Mouse (Mus musculus) myocyte (in vitro differentiated cells): ENCODE measurements around the gene Epor. TPM values are rescaled to one million over a fixed set of nuclear protein-coding genes. Genes with fewer than 3 reads are reported as not detected.
A peak's percentile ranks its signal among the peaks of the same experiment; 100 is the strongest.

Source experiments
- H3K27me3 ChIP-seq: one replicate; pipeline ENCODE4 v1.6.1; 2011; ENCODE audit not compliant: control insufficient read depth, insufficient read depth, insufficient read length
- H3K36me3 ChIP-seq: one replicate; pipeline ENCODE4 v1.6.1; 2011; ENCODE audit not compliant: control insufficient read depth, insufficient read depth
- H3K4me2 ChIP-seq: one replicate; pipeline ENCODE4 v1.6.1; 2011; ENCODE audit warnings: low read depth, control low read depth
- H3K4me3 ChIP-seq: one replicate; pipeline ENCODE4 v1.5.1; 2011; ENCODE audit warnings: mild to moderate bottlenecking, control low read depth, moderate library complexity
- H3K79me2 ChIP-seq: one replicate; pipeline ENCODE4 v1.6.1; 2011; ENCODE audit not compliant: control insufficient read depth, insufficient read depth
- H3ac ChIP-seq: one replicate; pipeline ENCODE4 v1.6.1; 2011; ENCODE audit not compliant: control insufficient read depth, insufficient read length
- CEBPB ChIP-seq: IDR thresholded peaks from 2 replicates; pipeline ENCODE4 v1.6.1; 2011; ENCODE audit warnings: mild to moderate bottlenecking, moderate library complexity; ENCODE audit not compliant: poor library complexity, insufficient read depth, severe bottlenecking
- E2F4 ChIP-seq: IDR thresholded peaks from one replicate; pipeline ENCODE4 v1.6.1; 2011; ENCODE audit warnings: mild to moderate bottlenecking, control low read depth, moderate library complexity; ENCODE audit not compliant: insufficient read depth
- MAX ChIP-seq: IDR thresholded peaks from one replicate; pipeline ENCODE4 v1.6.1; 2011; ENCODE audit warnings: low read depth, mild to moderate bottlenecking, control low read depth
- MYOD1 ChIP-seq, 3 experiments: IDR thresholded peaks; one replicate each; pipeline ENCODE4 v1.6.1; 2011; ENCODE audit warnings: control low read depth in 2 of 3, low read depth in 2 of 3, mild to moderate bottlenecking in 2 of 3, moderate library complexity in 1 of 3; ENCODE audit not compliant: insufficient read length in 2 of 3, control insufficient read depth in 1 of 3
- MYOG ChIP-seq, 3 experiments: IDR thresholded peaks; one replicate each; pipeline ENCODE4 v1.6.1; 2011; ENCODE audit warnings: control low read depth in 2 of 3, low read depth in 2 of 3, mild to moderate bottlenecking in 2 of 3; ENCODE audit not compliant: insufficient read length in 2 of 3, control insufficient read depth in 1 of 3, insufficient read depth in 1 of 3
- POLR2A ChIP-seq: IDR thresholded peaks from one replicate; pipeline ENCODE4 v1.6.1; 2011; ENCODE audit warnings: low read depth, mild to moderate bottlenecking, control low read depth, moderate library complexity; ENCODE audit not compliant: insufficient read length
- POLR2AphosphoS2 ChIP-seq: IDR thresholded peaks from one replicate; pipeline ENCODE4 v1.6.1; 2011; ENCODE audit warnings: low read depth, control low read depth; ENCODE audit not compliant: insufficient read length
- REST ChIP-seq: IDR thresholded peaks from one replicate; pipeline ENCODE4 v1.6.1; 2011; ENCODE audit warnings: mild to moderate bottlenecking, control low read depth, moderate library complexity; ENCODE audit not compliant: insufficient read depth, insufficient read length
- SRF ChIP-seq: IDR thresholded peaks from one replicate; pipeline ENCODE4 v1.6.1; 2011; ENCODE audit warnings: low read depth; ENCODE audit not compliant: control insufficient read depth, insufficient read length
- TCF12 ChIP-seq: IDR thresholded peaks from one replicate; pipeline ENCODE4 v1.6.1; 2011; ENCODE audit warnings: mild to moderate bottlenecking, control low read depth; ENCODE audit not compliant: poor library complexity, insufficient read depth, severe bottlenecking
- TCF3 ChIP-seq: IDR thresholded peaks from one replicate; pipeline ENCODE4 v1.6.1; 2011; ENCODE audit warnings: low read depth, control low read depth; ENCODE audit not compliant: insufficient read length
- USF1 ChIP-seq: IDR thresholded peaks from one replicate; pipeline ENCODE4 v1.6.1; 2011; ENCODE audit warnings: low read depth, mild to moderate bottlenecking, control low read depth, moderate library complexity
- polyA plus RNA-seq: library from polyadenylated mRNA; unstranded; fragments of >200 nt; fragmentation: generic; extraction: Trizol; gene quantifications from one replicate; pipeline ENCODE4 v1.2.1, GENCODE M21; 2012; ENCODE audit warnings: missing spikeins

Epor gene
- polyA plus RNA-seq, 1 experiment: 3.2 TPM

GRCm38 (mm10) chr9:21960558-21961208 lies 2.6 kb downstream of the Epor start:
- H3K4me3 ChIP-seq: no peak overlapping the region

GRCm38 (mm10) chr9:21960135-21960534 lies 3.2 kb downstream of the Epor start:
- H3ac ChIP-seq: no peak overlapping the region
- H3K27me3 ChIP-seq: no peaks in the 10 kb centered on the region
- H3K4me3 ChIP-seq: no peak overlapping the region
- TF ChIP-seq POLR2AphosphoS2: no peak
- TF ChIP-seq MYOG (IDR thresholded peaks at IDR 0.05; ENCODE audit: control insufficient read depth in 1 of 3, insufficient read depth in 1 of 3, insufficient read length in 2 of 3, low read depth in 2 of 3): no peak
- no peak for TF ChIP-seq MYOD1 (IDR thresholded peaks at IDR 0.05; ENCODE audit: control insufficient read depth in 1 of 3, insufficient read length in 2 of 3, low read depth in 2 of 3)
- no peak for TF ChIP-seq TCF12
- no peak for TF ChIP-seq USF1
- TF ChIP-seq REST: no peak
- H3K79me2 ChIP-seq: no peaks in the 10 kb centered on the region
- H3K36me3 ChIP-seq: no peaks in the 10 kb centered on the region
- no peak overlapping the region for H3K4me2 ChIP-seq

More at GRCm38 (mm10) chr9:21960558-21961208, 2.6 kb downstream of the Epor start:
- Histone ChIP-seq H3K4me2 (no peak overlapping the region), H3K36me3 (no peaks in the 10 kb centered on the region), H3K27me3 (no peaks in the 10 kb centered on the region), H3K79me2 (no peaks in the 10 kb centered on the region), H3ac (no peak overlapping the region)
- TF ChIP-seq TCF3: no peak
- TF ChIP-seq POLR2A: no peak
- TF ChIP-seq E2F4: no peak
- no peak for TF ChIP-seq SRF
- TF ChIP-seq POLR2AphosphoS2: no peak
- TF ChIP-seq REST: no peak
- no peak for TF ChIP-seq USF1
- no peak for TF ChIP-seq TCF12
- TF ChIP-seq CEBPB: no peak
- TF ChIP-seq MYOG (IDR thresholded peaks at IDR 0.05; ENCODE audit: control insufficient read depth in 1 of 3, insufficient read depth in 1 of 3, insufficient read length in 2 of 3, low read depth in 2 of 3): no peak
- no peak for TF ChIP-seq MYOD1 (IDR thresholded peaks at IDR 0.05; ENCODE audit: control insufficient read depth in 1 of 3, insufficient read length in 2 of 3, low read depth in 2 of 3)
- no peak for TF ChIP-seq MAX

GRCm38 (mm10) chr9:21959244-21959643 lies 4.1 kb downstream of the Epor start:
- no peaks in the 10 kb centered on the region for H3K36me3 ChIP-seq
- no peaks in the 10 kb centered on the region for H3K27me3 ChIP-seq
- no peak overlapping the region for H3ac ChIP-seq
- TF ChIP-seq MYOG (IDR thresholded peaks at IDR 0.05; ENCODE audit: control insufficient read depth in 1 of 3, insufficient read depth in 1 of 3, insufficient read length in 2 of 3, low read depth in 2 of 3): no peak
- TF ChIP-seq TCF3: no peak
- TF ChIP-seq MYOD1 (IDR thresholded peaks at IDR 0.05; ENCODE audit: control insufficient read depth in 1 of 3, insufficient read length in 2 of 3, low read depth in 2 of 3): no peak
- TF ChIP-seq POLR2AphosphoS2: no peak
- no peak for TF ChIP-seq USF1
- TF ChIP-seq TCF12: no peak
- TF ChIP-seq MAX: no peak
- TF ChIP-seq REST: no peak
- no peak for TF ChIP-seq E2F4
- TF ChIP-seq CEBPB: no peak
- no peaks in the 10 kb centered on the region for H3K79me2 ChIP-seq
- no peak overlapping the region for H3K4me2 ChIP-seq
- H3K4me3 ChIP-seq: no peak overlapping the region

GRCm38 (mm10) chr9:21958372-21958771 lies 4.9 kb downstream of the Epor start:
- TF ChIP-seq REST (no peak), CEBPB (no peak), TCF12 (no peak), MYOG (IDR thresholded peaks at IDR 0.05; ENCODE audit: control insufficient read depth in 1 of 3, insufficient read depth in 1 of 3, insufficient read length in 2 of 3, low read depth in 2 of 3) (no peak), USF1 (no peak), SRF (no peak), E2F4 (no peak), TCF3 (no peak), MAX (no peak), POLR2A (no peak), POLR2AphosphoS2 (no peak), MYOD1 (IDR thresholded peaks at IDR 0.05; ENCODE audit: control insufficient read depth in 1 of 3, insufficient read length in 2 of 3, low read depth in 2 of 3) (no peak)
- Histone ChIP-seq H3K4me2 (no peak overlapping the region), H3K36me3 (no peaks in the 10 kb centered on the region), H3K79me2 (no peaks in the 10 kb centered on the region), H3K27me3 (no peaks in the 10 kb centered on the region), H3K4me3 (no peak overlapping the region), H3ac (no peak overlapping the region)

GRCm38 (mm10) chr9:21955570-21956281 lies 7.6 kb downstream of the Epor start, which contains the start of gene Swsap1:
TSS of gene Swsap1 (plus strand) at chr9:21955755.
- H3K27me3 ChIP-seq: no peaks in the 10 kb centered on the region

More at GRCm38 (mm10) chr9:21955570-21956281, 7.6 kb downstream of the Epor start, which contains the start of gene Swsap1:
- no peaks in the 10 kb centered on the region for H3K36me3 ChIP-seq
- no peaks in the 10 kb centered on the region for H3K79me2 ChIP-seq
- TF ChIP-seq USF1 (no peak), SRF (peak; percentile 9), MYOG (IDR thresholded peaks at IDR 0.05; ENCODE audit: control insufficient read depth in 1 of 3, insufficient read depth in 1 of 3, insufficient read length in 2 of 3, low read depth in 2 of 3) (no peak), POLR2A (peak; percentile 70), POLR2AphosphoS2 (peak; percentile 58)
- peak within 1 kb of the TSS; percentile 91 for H3ac ChIP-seq
- H3K4me3 ChIP-seq: peak within 1 kb of the TSS; percentile 39
- H3K4me2 ChIP-seq: peak within 1 kb of the TSS; percentile 96
